Mouse (Mus musculus): ENCODE results near the gene Gpr155.

Gpr155 gene

DNA sequence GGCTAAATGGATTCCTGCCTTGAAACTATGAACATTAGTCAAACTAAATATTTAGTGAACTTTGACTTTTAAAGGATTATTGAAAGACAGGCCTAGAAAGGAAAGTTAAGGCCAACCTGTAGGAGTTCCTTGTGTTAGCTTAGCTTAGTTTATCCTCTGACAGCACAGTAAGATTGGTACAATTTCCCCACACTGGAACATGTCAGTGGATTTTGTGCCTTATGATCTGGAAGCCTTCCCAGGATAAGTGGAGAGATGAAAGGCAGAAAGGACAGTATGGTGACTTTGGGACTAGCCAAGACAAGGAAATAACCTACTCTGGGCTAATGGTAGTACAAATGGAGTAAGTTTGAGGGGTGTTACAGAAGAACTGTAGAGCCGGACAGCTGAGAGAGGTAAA, 1.4 kb upstream of the Gpr155 start:
- DNase-seq (ENCODE audit: low spot score in 2 of 2) = no peak

DNA sequence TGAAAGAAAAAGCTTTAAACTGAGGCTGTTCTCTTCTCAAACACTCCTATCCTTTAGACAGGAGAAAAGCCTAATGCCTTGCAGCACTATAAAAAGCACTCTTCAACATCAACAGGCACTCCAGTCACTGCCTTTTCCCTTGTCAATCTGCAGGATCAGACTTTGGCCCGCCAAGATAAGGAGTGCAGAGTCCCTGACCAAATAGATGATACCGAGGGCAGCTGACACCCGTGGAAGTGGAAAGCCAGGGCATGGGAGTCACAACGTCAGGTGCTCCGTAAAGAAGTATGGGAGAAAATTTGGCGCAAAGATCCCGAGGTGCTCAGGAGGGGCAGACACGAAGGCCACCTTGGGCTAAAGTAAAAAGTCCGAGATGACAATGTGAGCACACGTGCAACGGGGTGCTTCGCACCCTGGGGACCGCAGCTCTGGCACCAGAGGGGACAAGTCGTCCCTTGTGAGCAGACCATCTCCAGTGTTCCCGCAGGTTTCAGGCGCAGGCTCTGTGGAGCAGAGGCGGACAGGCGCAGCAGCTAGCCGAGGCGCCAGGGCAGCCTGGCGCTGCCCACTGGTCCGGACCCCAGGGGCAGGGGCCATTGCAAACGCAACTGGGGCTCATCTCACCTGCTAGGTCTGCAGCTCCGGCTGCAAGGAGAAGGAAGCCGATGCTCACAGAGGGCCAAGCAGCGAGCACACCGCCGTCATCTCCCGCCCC, 574 bp downstream of the Gpr155 start:
- DNase-seq (ENCODE audit: low spot score in 2 of 2) = peak in 1 of 2 experiments; percentile 9

DNA sequence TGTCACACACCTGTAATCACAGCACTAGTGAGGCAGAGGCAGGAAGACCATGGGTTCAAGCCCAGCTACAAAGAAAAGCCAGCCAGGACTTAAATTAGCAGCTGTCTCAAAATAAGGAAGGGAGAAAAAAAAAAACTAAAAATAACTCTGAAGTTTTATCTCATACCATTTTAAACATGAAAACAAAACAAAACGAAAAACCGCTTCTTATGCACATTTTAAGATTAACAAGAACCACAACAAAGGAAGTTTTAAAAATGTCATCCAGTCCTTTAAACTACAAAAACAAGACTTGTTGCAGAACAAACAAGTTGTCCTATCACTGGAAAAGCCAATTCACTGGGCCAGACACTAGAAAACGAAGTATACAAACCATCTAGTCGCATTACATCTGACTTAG, 1.2 kb downstream of the Gpr155 start:
- no peak for DNase-seq (ENCODE audit: low spot score in 2 of 2)

DNA sequence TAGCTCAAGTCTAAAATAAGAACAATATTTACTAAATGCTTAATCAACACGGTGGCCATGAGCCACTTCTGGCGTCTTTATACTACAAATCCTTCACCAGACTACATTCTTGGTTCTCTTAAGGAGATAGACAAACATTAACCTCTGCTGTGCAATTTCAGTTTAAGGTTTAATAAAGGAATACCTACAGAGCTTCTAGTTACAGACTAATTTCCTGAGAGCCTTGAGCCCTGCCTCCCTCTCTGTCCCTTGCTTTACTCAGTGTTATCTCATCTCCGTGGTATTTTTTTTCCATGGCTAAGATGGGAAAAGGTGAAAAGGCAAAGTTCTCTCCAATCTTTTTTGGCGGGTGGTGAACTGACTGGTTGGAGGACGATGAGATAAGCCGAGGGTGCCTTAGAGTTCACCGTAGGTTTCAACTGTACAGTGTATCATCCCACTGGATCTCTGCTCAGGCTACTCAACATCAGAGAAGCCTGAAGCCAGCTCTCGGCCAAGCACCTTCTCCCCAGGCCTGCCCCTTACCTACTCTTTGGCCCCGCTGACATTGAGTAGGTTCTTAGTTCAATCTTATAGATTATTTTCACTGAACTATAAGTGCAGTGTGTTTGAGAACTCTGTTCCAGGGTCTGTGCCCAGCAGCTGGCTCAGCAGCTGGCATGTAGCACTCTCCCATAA, 5.9 kb downstream of the Gpr155 start:
- DNase-seq (ENCODE audit: low spot score in 2 of 2) = no peak

DNA sequence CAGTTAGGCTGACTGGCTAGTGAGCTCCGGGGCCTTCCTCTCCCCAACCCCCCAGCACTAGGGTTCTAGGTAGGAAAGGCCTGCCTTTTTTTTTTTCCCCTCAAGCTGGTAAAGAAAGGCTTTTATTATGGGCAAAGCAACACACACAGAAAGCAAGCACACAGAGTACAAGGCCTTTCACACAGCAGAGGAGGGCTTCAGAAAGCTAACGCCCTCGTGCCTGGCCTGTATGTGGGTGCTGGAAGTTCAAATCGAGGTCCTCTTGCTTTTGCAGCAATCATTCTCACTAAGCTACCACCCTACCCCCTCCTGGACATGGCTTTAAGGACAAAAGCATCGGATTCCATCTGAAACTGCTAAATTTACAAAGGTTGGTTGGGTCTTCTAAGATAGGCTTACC, 6.7 kb downstream of the Gpr155 start:
- no peak for DNase-seq (ENCODE audit: low spot score in 2 of 2)

DNA sequence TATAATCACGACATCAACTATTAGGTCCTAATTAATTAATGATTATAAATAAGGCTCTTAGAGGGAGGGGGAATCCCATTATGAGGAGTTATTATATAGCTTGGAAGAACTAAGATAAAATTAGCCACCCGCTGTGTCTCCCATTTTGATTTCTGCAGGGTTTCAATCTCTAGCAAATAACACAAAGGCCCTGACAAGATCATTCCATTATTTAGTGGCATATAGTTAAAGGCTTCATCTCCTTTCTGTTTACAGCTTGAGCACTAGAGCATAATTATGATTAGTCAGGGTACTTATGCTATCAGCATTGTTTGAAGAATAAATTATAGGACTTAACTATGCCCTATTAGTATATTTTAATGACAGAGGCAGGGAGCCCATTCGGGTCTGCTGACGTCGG, 8.0 kb downstream of the Gpr155 start:
- no peak for DNase-seq (ENCODE audit: low spot score in 2 of 2)

DNA sequence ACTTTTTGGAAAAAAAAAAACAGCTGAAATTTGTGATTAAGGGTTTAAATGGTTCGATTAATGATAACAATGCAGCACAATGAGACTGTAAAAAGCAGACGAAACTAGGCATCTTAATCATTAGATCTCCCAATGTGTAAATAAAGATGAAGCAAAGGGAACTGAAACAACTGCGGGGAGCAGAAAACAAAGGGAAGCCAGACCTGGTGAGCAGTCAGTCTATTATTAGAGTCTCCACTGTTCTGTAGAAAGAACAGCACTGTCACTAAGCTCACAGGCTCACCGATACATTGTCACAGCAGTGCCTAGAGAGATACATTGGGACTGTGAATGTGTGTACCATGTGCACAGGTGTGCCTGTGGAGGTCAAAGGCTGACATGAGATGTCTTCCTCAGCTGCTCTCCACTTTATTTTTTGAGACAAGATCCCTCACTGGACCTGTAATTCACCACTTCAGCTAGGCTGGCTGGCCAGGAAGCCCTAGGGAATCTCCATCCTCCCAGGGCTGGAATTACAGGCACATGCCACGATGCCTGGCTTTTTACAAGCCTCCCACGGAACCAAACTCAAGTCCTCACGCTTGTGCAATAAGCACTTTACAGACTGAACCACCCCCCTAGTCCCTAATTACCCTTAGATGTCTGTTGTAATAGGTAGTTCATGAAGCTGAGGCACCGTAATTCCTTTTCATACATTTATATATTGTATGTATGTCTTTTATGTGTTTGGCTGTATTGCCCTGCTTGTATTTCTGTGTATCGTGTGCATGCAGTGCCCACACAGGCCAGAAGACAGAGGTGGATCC, 14.6 kb downstream of the Gpr155 start:
- no peak for DNase-seq (ENCODE audit: low spot score in 2 of 2)

DNA sequence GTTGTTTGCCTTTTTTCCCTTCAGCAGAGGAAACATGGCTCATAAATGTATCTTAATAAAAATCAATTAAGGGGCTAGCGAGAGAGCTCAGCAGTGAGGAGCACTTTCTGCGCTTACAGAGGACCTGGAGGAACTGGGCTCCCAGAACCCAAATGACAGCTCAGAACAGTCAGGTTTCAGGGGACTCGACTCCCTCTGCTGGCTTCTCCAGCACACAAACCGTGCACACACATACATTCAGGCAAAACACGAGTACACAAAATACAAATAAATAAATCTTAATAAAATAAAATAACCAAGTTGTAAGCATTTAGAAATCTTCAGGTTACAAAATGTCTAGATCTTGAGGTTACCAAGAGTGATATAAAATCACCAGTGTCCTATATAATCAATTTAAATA, 22.9 kb downstream of the Gpr155 start:
- DNase-seq (ENCODE audit: low spot score in 2 of 2) = no peak

DNA sequence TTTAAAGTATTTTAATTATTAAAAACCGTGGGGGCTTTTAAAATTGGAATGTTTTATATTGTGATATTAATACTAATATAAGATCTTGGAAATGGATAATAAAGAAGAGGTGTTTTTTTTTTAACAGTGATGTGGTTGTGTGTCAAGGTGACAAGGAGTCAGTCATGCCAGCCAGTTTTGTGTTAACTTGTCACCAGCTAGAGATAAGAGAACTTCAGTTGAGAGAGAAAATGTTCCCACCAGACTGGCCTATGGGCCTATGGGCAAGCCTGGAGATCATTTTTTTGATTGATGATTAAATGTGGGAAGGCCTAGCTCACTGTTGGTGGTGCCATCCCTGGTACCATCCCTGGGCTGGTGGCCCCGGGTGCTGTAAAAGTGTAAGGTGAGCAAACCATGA, 25.8 kb downstream of the Gpr155 start:
- DNase-seq (ENCODE audit: low spot score in 2 of 2) = no peak

DNA sequence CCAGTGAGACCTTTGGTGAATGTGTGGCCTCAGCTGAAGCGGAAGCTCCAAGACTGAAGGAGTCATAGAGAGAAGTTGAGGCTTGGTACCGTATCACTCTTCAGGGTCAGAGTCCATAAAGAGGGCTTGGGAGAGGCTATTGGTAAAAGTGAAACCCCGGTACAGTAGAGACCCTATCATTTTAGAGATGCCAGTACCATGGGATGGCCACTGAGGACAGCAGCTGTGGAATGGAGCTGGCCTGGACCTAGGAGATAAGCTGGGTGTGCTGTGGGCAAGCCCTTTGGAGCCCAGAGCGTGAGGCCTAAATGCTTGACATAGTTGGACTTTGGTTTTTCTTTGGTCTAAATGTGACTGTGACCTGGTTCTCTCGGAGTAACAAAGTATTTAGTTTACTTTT, 26.4 kb downstream of the Gpr155 start:
- no peak for DNase-seq (ENCODE audit: low spot score in 2 of 2)

DNA sequence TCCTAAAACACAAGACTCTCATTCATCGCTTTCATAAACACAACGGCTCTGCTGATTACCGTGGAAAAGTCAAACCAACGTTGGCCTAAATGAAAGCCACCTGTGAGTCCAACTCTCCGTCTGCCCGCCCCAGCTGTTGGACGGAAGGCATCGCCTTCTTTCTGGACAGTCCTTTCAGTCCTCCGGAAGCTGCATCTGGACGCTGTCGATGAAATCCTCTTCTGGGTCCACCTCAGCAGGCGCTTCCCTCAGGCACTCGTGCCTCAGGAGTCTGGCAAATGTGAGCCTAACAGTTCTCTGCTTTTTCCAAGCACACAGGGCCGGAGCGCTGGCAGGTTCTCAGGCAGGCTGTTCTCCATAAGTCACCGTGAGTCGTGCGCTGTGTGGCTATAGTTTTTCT, 29.4 kb downstream of the Gpr155 start:
- no peak for DNase-seq (ENCODE audit: low spot score in 2 of 2)

DNA sequence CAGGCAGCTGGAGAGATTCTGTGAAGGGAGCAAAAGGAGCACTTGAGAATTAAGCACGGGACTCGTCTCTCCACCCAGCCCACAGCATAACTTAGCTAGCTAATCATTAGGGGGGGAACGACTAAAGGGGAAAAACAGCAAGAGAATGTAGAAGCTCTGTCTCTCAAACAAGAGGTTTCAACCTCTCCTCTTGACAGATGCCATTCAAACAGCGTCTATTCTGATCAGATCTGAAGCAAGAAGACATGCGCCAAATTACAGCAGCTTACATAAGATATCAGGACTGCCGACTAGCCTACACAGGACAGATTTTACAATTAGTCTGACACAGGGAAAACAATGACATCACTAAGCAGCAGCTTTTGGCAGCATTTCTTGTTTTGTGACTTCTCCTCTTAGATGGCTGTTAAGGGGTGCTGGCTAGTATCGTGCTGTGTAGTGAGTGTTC, 34.4 kb downstream of the Gpr155 start:
- DNase-seq (ENCODE audit: low spot score in 2 of 2) = no peak

DNA sequence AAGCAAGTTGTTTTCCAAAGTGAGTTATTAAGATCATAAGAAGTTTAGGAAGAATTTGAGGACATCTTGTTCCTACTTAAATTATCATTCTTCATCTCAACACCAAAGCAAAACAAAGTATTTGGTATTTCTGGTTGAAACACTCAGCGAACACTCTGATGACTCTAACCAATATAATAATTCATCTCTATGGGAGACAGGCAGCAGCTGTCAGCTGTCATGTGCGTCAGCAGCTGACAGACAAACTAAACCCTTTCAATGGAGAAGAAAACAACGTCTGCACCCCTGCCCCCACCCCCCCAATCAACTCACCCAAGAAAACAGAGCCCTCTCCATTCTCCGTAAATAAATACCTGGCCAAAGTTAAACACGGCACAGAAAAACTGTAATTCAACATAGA, 34.9 kb downstream of the Gpr155 start:
- DNase-seq (ENCODE audit: low spot score in 2 of 2) = no peak

DNA sequence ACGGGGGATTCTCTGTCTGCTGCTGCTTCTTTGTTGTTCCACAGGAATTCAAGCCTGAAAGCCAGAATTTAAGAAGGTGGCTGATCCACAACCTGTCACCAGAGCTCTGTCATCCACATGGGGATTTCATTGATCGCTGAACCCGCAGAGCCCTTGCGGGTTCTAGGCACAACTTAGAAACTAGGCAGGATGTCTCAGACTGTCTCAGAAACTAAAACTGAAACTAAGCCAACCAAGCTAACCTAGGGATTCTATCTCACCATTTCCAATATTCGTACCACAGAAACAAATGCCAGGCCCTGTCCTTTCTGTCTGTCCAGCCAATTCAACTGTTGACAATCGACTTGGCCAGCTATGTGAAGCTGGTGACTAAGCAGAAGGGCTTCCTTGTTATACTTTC, 38.2 kb downstream of the Gpr155 start:
- no peak for DNase-seq (ENCODE audit: low spot score in 2 of 2)

DNA sequence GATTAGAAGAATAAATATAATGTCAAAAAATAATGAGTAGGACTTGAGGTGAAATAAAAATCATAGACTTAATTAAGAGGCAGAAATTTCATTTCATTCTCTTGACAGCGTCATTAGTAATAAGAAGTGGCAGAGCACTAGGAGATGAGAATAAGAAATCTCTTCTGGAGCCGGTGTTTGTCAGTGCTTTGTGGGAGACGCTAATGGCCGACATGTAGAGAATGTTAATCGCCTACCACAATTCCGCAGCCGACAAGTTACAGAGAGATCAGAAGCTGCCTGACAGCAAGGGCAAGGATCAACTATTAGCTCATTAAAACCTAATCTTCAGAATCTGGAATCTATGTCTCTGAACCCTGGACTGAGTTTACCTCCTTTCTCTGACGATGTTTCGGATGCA, 38.6 kb downstream of the Gpr155 start:
- no peak for DNase-seq (ENCODE audit: low spot score in 2 of 2)

DNA sequence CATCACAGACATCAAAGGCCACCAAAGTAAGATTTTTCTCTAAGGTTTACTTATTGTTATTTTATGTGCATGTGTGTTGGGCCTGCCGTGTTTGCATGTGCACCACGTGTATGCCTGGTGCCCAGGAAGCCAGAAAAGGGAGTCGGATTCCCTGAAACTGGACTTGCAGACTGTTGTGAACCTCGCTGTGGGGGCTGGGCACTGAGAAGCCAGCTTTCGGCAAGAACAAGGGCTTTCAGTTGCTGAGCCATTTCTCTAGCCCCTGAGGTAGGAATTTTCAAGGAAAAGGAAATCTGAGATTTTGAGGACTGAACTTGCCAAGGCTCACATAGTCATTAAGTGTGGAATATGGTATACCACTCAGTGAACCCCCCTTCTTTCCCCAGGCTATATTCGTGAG, 39.2 kb downstream of the Gpr155 start:
- DNase-seq (ENCODE audit: low spot score in 2 of 2) = no peak

DNA sequence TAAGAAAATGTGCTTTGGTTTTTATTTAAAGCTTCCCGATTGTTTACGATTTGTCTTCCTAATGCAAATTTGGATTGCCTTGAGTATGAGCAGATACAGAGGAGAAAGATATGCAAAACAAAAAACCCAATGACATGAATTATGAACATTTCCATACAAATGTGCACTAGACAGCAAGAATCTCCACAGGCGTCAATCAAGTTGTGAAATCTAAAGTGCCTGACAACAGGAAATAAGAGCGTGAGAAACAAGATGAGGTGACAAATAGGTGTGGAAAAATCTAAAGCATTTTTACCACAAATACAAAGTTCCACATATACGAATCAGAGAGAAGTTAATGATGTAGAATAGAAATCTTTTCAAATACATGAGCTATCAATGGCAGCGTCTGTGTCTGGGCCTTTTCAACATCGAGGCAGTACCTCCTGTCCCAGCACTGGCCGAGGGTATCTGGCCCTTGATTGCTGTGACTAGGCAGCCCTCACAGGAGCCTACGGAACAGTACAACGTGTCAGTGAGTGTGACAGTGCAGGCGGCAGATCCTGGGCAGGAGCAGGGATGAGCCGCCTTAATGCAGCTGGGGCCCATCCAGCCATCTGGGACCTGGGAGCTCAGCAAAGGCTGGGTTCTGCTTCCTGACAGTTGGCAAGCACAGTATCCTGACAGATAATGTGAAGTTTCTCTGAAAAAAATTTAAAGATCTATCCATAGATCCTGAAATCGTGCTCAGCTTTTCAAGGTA, 39.9 kb downstream of the Gpr155 start:
- no peak for DNase-seq (ENCODE audit: low spot score in 2 of 2)

DNA sequence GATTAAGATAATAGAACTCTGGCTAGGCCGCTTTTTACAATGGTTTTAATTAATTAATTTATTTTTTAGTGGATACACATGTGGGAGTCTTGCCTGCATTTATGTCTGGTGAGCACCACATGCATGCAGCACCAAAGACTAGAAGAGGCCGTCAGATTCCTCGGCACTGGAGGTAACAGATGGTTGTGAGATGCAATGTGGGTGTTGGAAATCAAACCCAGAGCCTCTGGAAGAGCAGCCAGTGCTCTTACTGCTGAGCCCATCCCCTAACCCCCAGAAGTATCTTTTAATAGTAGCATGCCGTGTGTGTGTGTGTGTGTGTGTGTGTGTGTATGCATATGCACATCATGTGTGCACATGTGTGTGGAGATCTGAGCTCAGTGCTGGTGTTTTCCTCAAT, 41.2 kb downstream of the Gpr155 start:
- no peak for DNase-seq (ENCODE audit: low spot score in 2 of 2)

DNA sequence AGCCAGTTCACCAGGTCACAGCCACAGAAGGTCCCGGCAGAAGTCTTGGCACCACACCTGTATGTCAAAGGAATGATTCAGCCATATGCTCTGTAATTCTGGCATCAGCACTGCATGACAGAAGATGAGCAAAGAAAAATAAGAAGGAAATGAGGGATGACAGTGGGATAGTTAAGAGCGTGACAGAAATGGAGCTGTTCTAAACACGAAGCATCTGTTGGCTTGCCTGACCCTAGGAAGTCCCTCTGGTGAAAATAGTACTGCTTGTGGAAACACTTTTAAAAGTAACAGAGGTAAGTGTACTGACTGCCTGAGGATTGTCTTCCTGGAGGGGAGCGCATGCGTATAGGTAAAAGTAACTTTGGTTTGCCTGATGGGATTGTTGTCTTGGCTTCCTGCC, 42.7 kb downstream of the Gpr155 start:
- DNase-seq (ENCODE audit: low spot score in 2 of 2) = no peak

DNA sequence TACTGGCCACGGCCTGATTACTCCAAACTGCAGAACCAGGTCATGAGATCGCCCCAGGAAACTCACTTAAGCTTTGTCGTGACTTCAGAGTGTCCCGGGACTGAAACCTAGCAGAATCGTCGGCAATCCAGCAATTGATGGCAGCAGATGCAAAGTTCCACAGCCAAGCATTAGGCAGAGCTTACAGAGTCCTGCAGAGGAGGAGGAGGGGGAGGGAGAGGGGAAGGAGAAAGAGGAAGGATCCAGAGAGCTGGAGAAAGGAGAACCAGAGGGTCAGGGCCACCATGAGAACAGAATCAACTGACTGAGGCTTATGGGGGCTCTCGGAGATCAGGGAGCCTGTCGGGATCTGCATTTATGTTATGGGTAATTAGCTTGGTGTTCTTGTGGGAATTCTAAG, 48.0 kb downstream of the Gpr155 start:
- no peak for DNase-seq (ENCODE audit: low spot score in 2 of 2)

DNA sequence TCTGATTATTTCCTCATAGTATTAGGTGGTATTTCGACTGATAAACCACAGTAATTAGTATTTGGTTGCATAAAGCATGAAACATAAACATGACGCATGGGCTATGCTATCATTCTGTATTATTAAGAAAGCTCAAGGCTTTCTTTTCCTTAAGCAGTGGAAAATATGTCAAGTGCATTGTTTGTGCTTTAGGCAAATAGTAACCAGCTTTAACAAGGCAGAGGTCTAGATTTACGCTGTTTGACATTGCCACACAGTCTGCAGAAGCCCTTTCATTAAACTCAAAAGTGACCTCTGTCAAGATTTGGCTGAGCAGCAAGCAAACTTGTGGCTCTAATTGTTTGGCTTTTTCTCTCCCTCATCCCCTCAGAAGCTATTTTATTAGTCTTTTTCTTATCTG, 50.4 kb downstream of the Gpr155 start:
- no peak for DNase-seq (ENCODE audit: low spot score in 2 of 2)

DNA sequence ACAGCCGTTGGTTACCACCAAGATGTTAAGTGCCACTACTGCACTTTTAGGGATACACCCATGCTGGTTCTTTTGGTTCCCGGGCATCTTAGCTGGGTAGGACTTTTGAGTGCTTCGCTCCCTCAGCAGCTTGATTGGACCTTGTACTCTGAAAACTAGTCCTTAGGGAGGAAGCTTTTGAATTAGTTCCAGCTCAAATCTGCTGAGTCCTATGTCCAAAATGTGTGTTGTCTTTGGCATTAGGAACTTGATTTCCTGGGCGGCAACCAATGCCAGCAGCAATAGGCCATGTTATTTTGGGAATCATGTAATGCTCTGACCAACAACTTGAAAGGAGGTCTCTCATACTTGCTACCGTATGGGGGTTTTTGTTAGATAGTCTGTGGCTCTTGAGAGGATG, 60.5 kb downstream of the Gpr155 start:
- DNase-seq (ENCODE audit: low spot score in 2 of 2) = no peak

All from urinary bladder, postnatal 36 days (tissue).